Mouse (Mus musculus) embryonic facial prominence, embryonic 13.5 days (tissue): ENCODE measurements around the gene Cog5. TPM values are rescaled to one million over a fixed set of nuclear protein-coding genes. Genes with fewer than 3 reads are reported as not detected.

ENCODE experiments used
- ATAC-seq: fragments of 200-750 bp; cut with Nextera tagmentation; 2 replicates; pipeline ENCODE4 v1.8.0; 2017; ENCODE audit warnings: low read depth; ENCODE audit not compliant: insufficient number of reproducible peaks, insufficient read depth, low FRiP score, low TSS enrichment
- H3K27ac ChIP-seq: fragments of 300-500 bp; sonication (generic); 2 replicates; pipeline ENCODE4 v1.5.1; 2015; ENCODE audit warnings: moderate library complexity, mild to moderate bottlenecking, inconsistent platforms
- H3K27me3 ChIP-seq: fragments of 300-500 bp; sonication (generic); 2 replicates; pipeline ENCODE4 v1.6.1; 2015; ENCODE audit warnings: mild to moderate bottlenecking, inconsistent platforms
- H3K36me3 ChIP-seq: fragments of 300-500 bp; sonication (generic); 2 replicates; pipeline ENCODE4 v1.6.1; 2015; ENCODE audit warnings: mild to moderate bottlenecking, inconsistent platforms
- H3K4me1 ChIP-seq: fragments of 300-500 bp; sonication (generic); 2 replicates; pipeline ENCODE4 v1.6.1; 2015; ENCODE audit warnings: inconsistent platforms
- H3K4me2 ChIP-seq: fragments of 300-500 bp; sonication (generic); 2 replicates; pipeline ENCODE4 v1.6.1; 2015; ENCODE audit warnings: moderate library complexity, mild to moderate bottlenecking, inconsistent platforms
- H3K4me3 ChIP-seq: fragments of 300-500 bp; sonication (generic); 2 replicates; pipeline ENCODE4 v1.5.1; 2015; ENCODE audit warnings: mild to moderate bottlenecking, inconsistent platforms
- H3K9ac ChIP-seq: fragments of 300-500 bp; sonication (generic); 2 replicates; pipeline ENCODE4 v1.6.1; 2015; ENCODE audit warnings: mild to moderate bottlenecking, inconsistent platforms
- H3K9me3 ChIP-seq: fragments of 300-500 bp; sonication (generic); 2 replicates; pipeline ENCODE4 v1.6.1; 2016; ENCODE audit warnings: inconsistent platforms
- WGBS: fragments of 180-500 bp; shearing (Covaris S2); methylation state at CpG from one replicate; pipeline ENCODE4 v1.1.7; 2015; ENCODE audit warnings: mixed read lengths; 5-methylcytosine and 5-hydroxymethylcytosine counted together
- polyA plus RNA-seq: library from polyadenylated mRNA; unstranded; fragments of >200 nt; fragmentation: Nextera tagmentation; extraction: Ambion mirVana; gene quantifications from 2 replicates; pipeline ENCODE4 v1.2.1, GENCODE M21; 2015

Cog5 gene
- polyA plus RNA-seq, 1 experiment from 2014 or later: 38.7 TPM

- H3K9me3 ChIP-seq: no peaks in the 10 kb centered on the region
- H3K4me3 ChIP-seq: no peak overlapping the region
- 21% methylated on average over 5 of the region's 5 CpGs for WGBS
- H3K27me3 ChIP-seq: no peaks in the 10 kb centered on the region
- no peak for ATAC-seq
- H3K4me2 ChIP-seq: no peak overlapping the region
- H3K4me1 ChIP-seq: peaks cover 14% of the 10 kb centered on the region
- H3K27ac ChIP-seq: no peak overlapping the region
- peaks cover 10% of the 10 kb centered on the region; the same call in 1 of the 2 replicates for H3K36me3 ChIP-seq
- no peak overlapping the region for H3K9ac ChIP-seq
These were observed 241.6 kb downstream of the Cog5 start for GRCm38 (mm10) chr12:31896295-31896694.

- H3K4me2 ChIP-seq: no peak overlapping the region
- H3K27ac ChIP-seq: no peak overlapping the region
These were observed 242.3 kb downstream of the Cog5 start for GRCm38 (mm10) chr12:31896986-31897385.

GRCm38 (mm10) chr12:31897456-31897855 is 242.8 kb downstream of the Cog5 start:
- peaks cover 14% of the 10 kb centered on the region for H3K4me1 ChIP-seq
- H3K9me3 ChIP-seq: no peaks in the 10 kb centered on the region
- no peaks in the 10 kb centered on the region for H3K27me3 ChIP-seq
- 66% methylated on average over 7 of the region's 7 CpGs for WGBS
- no peak for ATAC-seq
- no peak overlapping the region for H3K4me3 ChIP-seq
- no peak overlapping the region for H3K9ac ChIP-seq
- H3K36me3 ChIP-seq: peaks cover 15% of the 10 kb centered on the region
- no peak overlapping the region for H3K4me2 ChIP-seq
- H3K27ac ChIP-seq: no peak overlapping the region

More at GRCm38 (mm10) chr12:31896986-31897385, 242.3 kb downstream of the Cog5 start:
- Histone ChIP-seq H3K4me3 (no peak overlapping the region), H3K27me3 (no peaks in the 10 kb centered on the region), H3K9ac (no peak overlapping the region), H3K4me1 (peaks cover 14% of the 10 kb centered on the region), H3K36me3 (peaks cover 13% of the 10 kb centered on the region), H3K9me3 (no peaks in the 10 kb centered on the region)
- 45% methylated on average over 8 of the region's 8 CpGs for WGBS
- ATAC-seq: no peak

- Histone ChIP-seq H3K36me3 (peaks cover 19% of the 10 kb centered on the region), H3K4me2 (no peak overlapping the region), H3K27ac (no peak overlapping the region), H3K27me3 (no peaks in the 10 kb centered on the region), H3K4me3 (no peak overlapping the region), H3K9me3 (no peaks in the 10 kb centered on the region), H3K4me1 (peaks cover 14% of the 10 kb centered on the region), H3K9ac (no peak overlapping the region)
- WGBS: 78% methylated on average over 4 of the region's 4 CpGs
- no peak for ATAC-seq
These were observed 245.8 kb downstream of the Cog5 start for GRCm38 (mm10) chr12:31900391-31900914.

- Histone ChIP-seq H3K9ac (0 out of 2 replicates have a peak overlapping the region, but pooled peaks have one; percentile 55), H3K9me3 (no peaks in the 10 kb centered on the region), H3K4me2 (no peak overlapping the region), H3K27me3 (no peaks in the 10 kb centered on the region), H3K4me1 (peaks cover 8% of the 10 kb centered on the region), H3K4me3 (no peak overlapping the region), H3K36me3 (peaks cover 12% of the 10 kb centered on the region), H3K27ac (peak overlapping the region; percentile 51)
- peak; percentile 43; the same call in 1 of the 2 replicates for ATAC-seq
- 24% methylated on average over 6 of the region's 6 CpGs for WGBS
These were observed 251.3 kb downstream of the Cog5 start for GRCm38 (mm10) chr12:31905696-31906551.

- 88% methylated on average over 2 of the region's 2 CpGs for WGBS
- ATAC-seq: no peak
- 0 out of 2 replicates have a peak, but pooled peaks cover 6% of the 10 kb centered on the region for H3K36me3 ChIP-seq
- H3K27me3 ChIP-seq: no peaks in the 10 kb centered on the region
- no peak overlapping the region for H3K4me3 ChIP-seq
- peaks cover 8% of the 10 kb centered on the region for H3K4me1 ChIP-seq
- no peak overlapping the region for H3K9ac ChIP-seq
- no peaks in the 10 kb centered on the region for H3K9me3 ChIP-seq
- H3K27ac ChIP-seq: no peak overlapping the region
- no peak overlapping the region for H3K4me2 ChIP-seq
These were observed 252.8 kb downstream of the Cog5 start for GRCm38 (mm10) chr12:31907436-31907835.

- 79% methylated on average over 6 of the region's 6 CpGs for WGBS
- no peak for ATAC-seq
These were observed 258.4 kb downstream of the Cog5 start for GRCm38 (mm10) chr12:31912966-31913551.

GRCm38 (mm10) chr12:31913614-31914013 is 258.9 kb downstream of the Cog5 start:
- Histone ChIP-seq H3K9ac (no peak overlapping the region), H3K27ac (no peak overlapping the region), H3K36me3 (0 out of 2 replicates have a peak, but pooled peaks cover 5% of the 10 kb centered on the region), H3K27me3 (no peaks in the 10 kb centered on the region), H3K9me3 (no peaks in the 10 kb centered on the region), H3K4me2 (no peak overlapping the region), H3K4me3 (no peak overlapping the region), H3K4me1 (no peaks in the 10 kb centered on the region)
- 68% methylated on average over 4 of the region's 4 CpGs for WGBS
- ATAC-seq: no peak

More at GRCm38 (mm10) chr12:31912966-31913551, 258.4 kb downstream of the Cog5 start:
- H3K9me3 ChIP-seq: no peaks in the 10 kb centered on the region
- H3K4me1 ChIP-seq: no peaks in the 10 kb centered on the region
- 0 out of 2 replicates have a peak, but pooled peaks cover 5% of the 10 kb centered on the region for H3K36me3 ChIP-seq
- no peaks in the 10 kb centered on the region for H3K27me3 ChIP-seq
- H3K9ac ChIP-seq: no peak overlapping the region
- no peak overlapping the region for H3K4me2 ChIP-seq
- no peak overlapping the region for H3K27ac ChIP-seq
- H3K4me3 ChIP-seq: no peak overlapping the region

GRCm38 (mm10) chr12:31916691-31917090 is 262.0 kb downstream of the Cog5 start:
- Histone ChIP-seq H3K27me3 (no peaks in the 10 kb centered on the region), H3K36me3 (peaks cover 9% of the 10 kb centered on the region; the same call in 1 of the 2 replicates), H3K9me3 (no peaks in the 10 kb centered on the region), H3K9ac (no peak overlapping the region), H3K4me3 (no peak overlapping the region), H3K27ac (no peak overlapping the region), H3K4me1 (no peaks in the 10 kb centered on the region), H3K4me2 (no peak overlapping the region)
- 89% methylated on average over 5 of the region's 5 CpGs for WGBS
- no peak for ATAC-seq

GRCm38 (mm10) chr12:31917245-31917644 is 262.6 kb downstream of the Cog5 start:
- no peaks in the 10 kb centered on the region for H3K9me3 ChIP-seq
- no peak overlapping the region for H3K9ac ChIP-seq
- H3K27ac ChIP-seq: no peak overlapping the region
- no peak overlapping the region for H3K4me3 ChIP-seq
- no peak overlapping the region for H3K4me2 ChIP-seq
- 80% methylated on average over 5 of the region's 5 CpGs for WGBS
- no peaks in the 10 kb centered on the region for H3K4me1 ChIP-seq
- peaks cover 9% of the 10 kb centered on the region; the same call in 1 of the 2 replicates for H3K36me3 ChIP-seq
- no peak for ATAC-seq
- no peaks in the 10 kb centered on the region for H3K27me3 ChIP-seq

GRCm38 (mm10) chr12:31920464-31921405 is 266.1 kb downstream of the Cog5 start:
- H3K27ac ChIP-seq: no peak overlapping the region
- WGBS: 79% methylated on average over 18 of the region's 18 CpGs
- no peaks in the 10 kb centered on the region for H3K4me1 ChIP-seq
- H3K4me3 ChIP-seq: no peak overlapping the region
- no peaks in the 10 kb centered on the region for H3K9me3 ChIP-seq
- peaks cover 24% of the 10 kb centered on the region for H3K36me3 ChIP-seq
- no peak for ATAC-seq
- H3K27me3 ChIP-seq: no peaks in the 10 kb centered on the region
- no peak overlapping the region for H3K4me2 ChIP-seq
- H3K9ac ChIP-seq: no peak overlapping the region
